Mouse (Mus musculus) thymus, adult 2 months (tissue): ENCODE results near the gene Foxd2. TPM values are rescaled to one million over a fixed set of nuclear protein-coding genes. Genes with fewer than 3 reads are reported as not detected.

ENCODE experiments used
- DNase-seq: peaks from one replicate; pipeline ENCODE4 v3.0.0; 2021
- H3K27ac ChIP-seq: fragments of 200-500 bp; 2 replicates; pipeline ENCODE4 v1.5.1; 2012; ENCODE audit warnings: low read length, control low read depth; ENCODE audit not compliant: control insufficient read depth, insufficient read depth
- H3K27me3 ChIP-seq: fragments of 200-500 bp; 2 replicates; pipeline ENCODE4 v1.6.1; 2012; ENCODE audit warnings: mild to moderate bottlenecking, low read length, moderate library complexity, mixed read lengths; ENCODE audit not compliant: control insufficient read depth, insufficient read depth
- H3K36me3 ChIP-seq: fragments of 200-500 bp; 2 replicates; pipeline ENCODE4 v1.6.1; 2012; ENCODE audit warnings: mild to moderate bottlenecking, low read length, moderate library complexity; ENCODE audit not compliant: control insufficient read depth, insufficient read depth
- H3K4me1 ChIP-seq: fragments of 200-500 bp; replicated peaks from 2 replicates; pipeline ENCODE4 v1.6.1; 2012; ENCODE audit warnings: low read length; ENCODE audit not compliant: control insufficient read depth, insufficient read depth
- H3K4me3 ChIP-seq: fragments of 200-500 bp; 2 replicates; pipeline ENCODE4 v1.5.1; 2012; ENCODE audit warnings: mild to moderate bottlenecking, low read length, control low read depth, moderate library complexity; ENCODE audit not compliant: control insufficient read depth, insufficient read depth
- CTCF ChIP-seq: fragments of 200-500 bp; IDR thresholded peaks from 2 replicates; pipeline ENCODE4 v1.5.1; 2012; ENCODE audit warnings: mild to moderate bottlenecking, control low read depth, low read length, moderate library complexity, borderline replicate concordance; ENCODE audit not compliant: control insufficient read depth, poor library complexity, insufficient read depth; ENCODE audit errors: extremely low read depth
- POLR2A ChIP-seq: fragments of 200-500 bp; IDR thresholded peaks from 2 replicates; pipeline ENCODE4 v1.6.1; 2012; ENCODE audit warnings: mild to moderate bottlenecking, low read length, control low read depth, moderate library complexity; ENCODE audit not compliant: control insufficient read depth, poor library complexity, insufficient read depth; ENCODE audit errors: extremely low read depth
- WGBS: fragments of 180-500 bp; shearing (Covaris S2); methylation state at CpG from one replicate; pipeline ENCODE4 v1.1.7; 2018; 5-methylcytosine and 5-hydroxymethylcytosine counted together
- polyA plus RNA-seq: library from polyadenylated mRNA; depleted of rRNA; stranded (reverse); fragments of >200 nt; gene quantifications from 2 replicates; pipeline ENCODE4 v1.2.3, GENCODE M21; 2012; rRNA removed

The Foxd2 gene
- polyA plus RNA-seq: 1.4 and 1.8 TPM in 2 replicates

GRCm38 (mm10) chr4:114908829-114909601 is at the start of gene Foxd2:
TSS of gene Foxd2 (minus strand) at chr4:114908873.
- WGBS: under 1% methylated on average over 64 of the region's 64 CpGs
- DNase-seq: peak; percentile 93
- peak within 1 kb of the TSS; percentile 88 for H3K27ac ChIP-seq
- peaks cover 11% of the 10 kb centered on the region for H3K4me1 ChIP-seq
- no peaks in the 10 kb centered on the region for H3K36me3 ChIP-seq
- TF ChIP-seq POLR2A (no peak), CTCF (peak; percentile 100)
- H3K27me3 ChIP-seq: peaks cover 15% of the 10 kb centered on the region; the same call in 1 of the 2 replicates
- H3K4me3 ChIP-seq: peak within 1 kb of the TSS; percentile 79

- no peak for DNase-seq
- H3K27ac ChIP-seq: no peak overlapping the region
- TF ChIP-seq CTCF: no peak
- TF ChIP-seq POLR2A: no peak
- H3K4me1 ChIP-seq: no peaks in the 10 kb centered on the region
- WGBS: 88% methylated on average over 2 of the region's 2 CpGs
- H3K27me3 ChIP-seq: no peaks in the 10 kb centered on the region
- peaks cover 16% of the 10 kb centered on the region for H3K36me3 ChIP-seq
- no peak overlapping the region for H3K4me3 ChIP-seq
These were observed 49.6 kb upstream of the Foxd2 start for GRCm38 (mm10) chr4:114958231-114958630.

DNA sequence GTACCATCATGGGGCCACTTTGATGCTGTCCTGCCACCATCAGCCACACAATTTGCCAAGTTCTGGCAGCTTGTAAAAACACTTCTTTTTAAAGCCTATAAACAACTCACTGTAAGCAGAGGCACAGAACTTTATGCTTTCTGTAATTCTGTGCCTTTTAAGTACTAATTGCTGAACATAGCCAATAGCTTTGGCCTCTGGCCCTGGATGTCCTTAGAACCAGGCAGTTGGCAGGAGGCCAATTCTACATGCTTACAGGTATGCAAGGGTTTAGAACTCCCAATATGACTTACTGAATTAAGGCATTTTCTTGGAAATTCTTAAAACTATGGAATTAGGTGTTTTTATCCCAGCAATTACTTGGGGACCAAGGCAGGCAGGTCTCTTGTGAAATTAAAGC is 48.7 kb upstream of the Foxd2 start:
- DNase-seq: no peak
- Histone ChIP-seq H3K4me3 (no peak overlapping the region), H3K27me3 (no peaks in the 10 kb centered on the region), H3K36me3 (peaks cover 8% of the 10 kb centered on the region), H3K4me1 (no peaks in the 10 kb centered on the region), H3K27ac (no peak overlapping the region)
- no peak for TF ChIP-seq CTCF
- TF ChIP-seq POLR2A: no peak

GRCm38 (mm10) chr4:114953172-114953571 is 44.5 kb upstream of the Foxd2 start:
- Histone ChIP-seq H3K27me3 (no peaks in the 10 kb centered on the region), H3K36me3 (no peaks in the 10 kb centered on the region), H3K4me3 (no peak overlapping the region), H3K27ac (no peak overlapping the region), H3K4me1 (no peaks in the 10 kb centered on the region)
- no peak for TF ChIP-seq POLR2A
- no peak for TF ChIP-seq CTCF
- 92% methylated on average over 3 of the region's 3 CpGs for WGBS
- no peak for DNase-seq

DNA sequence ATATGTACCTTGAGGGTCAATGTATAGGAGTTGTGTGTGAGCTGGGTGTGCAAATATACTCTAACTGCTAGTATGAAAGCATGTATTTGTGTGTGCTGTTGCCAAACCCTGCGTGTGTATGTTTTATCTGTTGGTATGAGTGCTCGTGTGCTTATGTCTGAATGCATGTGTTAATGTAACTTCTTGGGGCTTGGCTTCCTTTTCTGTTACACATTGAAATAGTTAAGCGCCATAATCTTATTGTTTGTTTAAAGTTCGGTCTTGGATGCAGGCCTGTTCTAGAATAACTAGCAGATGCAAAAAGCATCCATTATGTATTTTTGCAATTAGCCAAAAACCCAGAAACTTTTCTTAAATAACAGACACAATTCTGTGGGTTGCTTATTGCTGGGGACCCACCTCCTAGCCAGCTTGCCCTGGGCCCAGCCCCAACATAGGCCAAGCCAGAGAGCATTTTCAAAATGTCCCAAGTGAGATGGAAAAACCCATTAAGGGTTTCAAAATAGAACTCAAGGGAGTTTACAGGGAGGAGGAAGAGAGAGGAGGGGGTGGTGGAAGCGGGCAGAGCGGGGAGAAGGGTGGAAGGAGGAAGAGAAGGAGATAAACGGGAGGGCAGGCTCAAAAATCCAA is 39.3 kb upstream of the Foxd2 start:
- 74% methylated on average over 7 of the region's 7 CpGs for WGBS
- Histone ChIP-seq H3K4me1 (no peaks in the 10 kb centered on the region), H3K27me3 (no peaks in the 10 kb centered on the region), H3K36me3 (no peaks in the 10 kb centered on the region), H3K4me3 (no peak overlapping the region), H3K27ac (no peak overlapping the region)
- DNase-seq: no peak
- no peak for TF ChIP-seq POLR2A
- TF ChIP-seq CTCF: no peak

GRCm38 (mm10) chr4:114947395-114947794 is 38.7 kb upstream of the Foxd2 start:
- Histone ChIP-seq H3K27me3 (no peaks in the 10 kb centered on the region), H3K4me1 (no peaks in the 10 kb centered on the region), H3K4me3 (no peak overlapping the region), H3K27ac (no peak overlapping the region), H3K36me3 (no peaks in the 10 kb centered on the region)
- DNase-seq: peak; percentile 71
- 31% methylated on average over 6 of the region's 6 CpGs for WGBS
- TF ChIP-seq CTCF: no peak
- TF ChIP-seq POLR2A: no peak
